22 mouse cellular contexts compared by ENCODE assay signal in the genomic region with DNA sequence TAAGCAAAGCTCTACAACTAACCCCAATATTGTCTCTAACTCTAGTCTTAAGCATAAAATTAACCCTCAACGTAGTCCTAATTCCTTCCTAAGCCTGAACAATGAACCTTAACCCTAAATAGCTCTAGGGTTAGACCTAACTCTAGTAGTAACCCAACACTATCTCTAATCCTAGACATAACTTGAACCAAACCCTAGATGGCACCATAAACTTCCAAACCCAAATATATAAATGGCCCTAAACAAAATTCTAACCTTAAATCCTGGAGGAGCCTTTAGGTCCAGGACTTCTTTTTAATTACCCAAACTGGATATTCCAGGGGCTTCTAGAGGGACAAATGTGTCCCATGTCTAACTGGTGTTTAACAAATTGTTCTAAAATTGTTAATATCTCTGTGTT. TPM values are rescaled to one million over a fixed set of nuclear protein-coding genes. Genes with fewer than 3 reads are reported as not detected.
"Had no signal": no experiment of that assay in that cellular context is flagged by ENCODE, and none has a peak within 500 bp of the region (broad histone marks: within the 10 kb centered on the region; RNA-seq: fewer than 3 reads in every experiment).

No protein-coding gene starts in this region.

- H3K9ac ChIP-seq: limb, embryonic 13.5 days; liver, embryonic 14.5 days; liver, postnatal 0 days; lung, embryonic 14.5 days; midbrain, embryonic 13.5 days had no signal

- H3K27me3 ChIP-seq: limb, embryonic 13.5 days; midbrain, embryonic 13.5 days had no signal

- H3K4me3 ChIP-seq: limb, embryonic 10.5 days; limb, embryonic 13.5 days; midbrain, embryonic 13.5 days had no signal

- H3K36me3 ChIP-seq: limb, embryonic 10.5 days; limb, embryonic 13.5 days; midbrain, embryonic 13.5 days had no signal

- H3K9me3 ChIP-seq: limb, embryonic 10.5 days; limb, embryonic 13.5 days; midbrain, embryonic 13.5 days had no signal

- ATAC-seq: liver, postnatal 0 days; lung, postnatal 0 days; midbrain, embryonic 13.5 days; midbrain, embryonic 16.5 days had no signal

- H3K4me1 ChIP-seq: limb, embryonic 10.5 days; limb, embryonic 13.5 days; midbrain, embryonic 13.5 days had no signal

- DNase-seq: kidney, adult 18-20 months; kidney, adult 9 months; kidney, postnatal 14 days; kidney, postnatal 4 days; layer of hippocampus, adult 9-11 months; layer of hippocampus, postnatal 36 days; liver, postnatal 0 days; lung, embryonic 14.5 days; thymus, adult 2 months; thymus, postnatal 14 days; thymus, postnatal 4 days had no signal

- H3K4me2 ChIP-seq: limb, embryonic 13.5 days; liver, embryonic 11.5 days; lung, embryonic 14.5 days; midbrain, embryonic 13.5 days had no signal

- H3K27ac ChIP-seq: limb, embryonic 10.5 days; limb, embryonic 13.5 days; liver, embryonic 14.5 days; macrophage; midbrain, embryonic 13.5 days had no signal

RNA-seq across cellular contexts. Expression of gene Elmod1, which starts 19.4 kb away (rescaled TPM):
- total RNA-seq: megakaryocyte, adult 5-6 weeks had no signal
- polyA plus RNA-seq: lung, embryonic 14.5 days; macrophage; small intestine, adult 2 months; spleen, adult 2 months had no signal
